15 mouse cellular contexts compared by ENCODE assay signal in genomic region chr11:64776691-64777090, GRCm38 (mm10).
A peak's percentile ranks its signal among the peaks of the same experiment; 100 is the strongest.
DNase-seq lines count a peak whose midpoint lies in the region.
"Had no signal": no experiment of that assay in that cellular context is flagged by ENCODE, and none has a peak within 500 bp of the region (broad histone marks: within the 10 kb centered on the region; RNA-seq: fewer than 3 reads in every experiment).

No protein-coding gene starts in this region.

- peak; percentile 16 to 18 for DNase-seq in heart, postnatal 14 days
- no peak for DNase-seq in heart, adult 18-20 months
- peak; percentile 4 to 50 for DNase-seq in frontal cortex, adult 2 months (ENCODE audit: extremely low spot score in 1 of 2, low spot score in 1 of 2)
- peak; percentile 43 to 61 for DNase-seq in left cerebral cortex, postnatal 14 days (ENCODE audit: low spot score in 2 of 2)
- peak; percentile 64 for DNase-seq in right cerebral cortex, postnatal 14 days
- DNase-seq in thymus, postnatal 36 days = no peak
- DNase-seq in T-cell, adult 2 months (ENCODE audit: low spot score) = no peak
- DNase-seq: adrenal gland, adult 8-10 months; cerebellum, postnatal 25 days; gastrocnemius, postnatal 25 days; kidney, adult 9 months; kidney, postnatal 36 days; lung, adult 2 months; retina, postnatal 1 day; thymus, postnatal 14 days had no signal

- intact Hi-C loops in heart, postnatal 14 days (cut with DNase I) = no loop called here
- intact Hi-C loops in left cerebral cortex, postnatal 14 days (cut with DNase I) = no loop called here

Comparison
In these comparisons a context has a peak if more than half of its experiments do, and no peak if none do; other contexts are left out.
1. DNase-seq: peak in heart, postnatal 14 days (2 of 2), frontal cortex, adult 2 months (2 of 2), left cerebral cortex, postnatal 14 days (2 of 2) and right cerebral cortex, postnatal 14 days (single experiment); none in heart, adult 18-20 months (0 of 2), thymus, postnatal 36 days (0 of 2) and T-cell, adult 2 months (single experiment).